Mouse (Mus musculus) testis, adult 2 months (tissue): Measurements from ENCODE around the gene Slc22a8.

ENCODE experiments used
- CTCF ChIP-seq: fragments of 200-500 bp; IDR thresholded peaks from 2 replicates; pipeline ENCODE4 v1.5.1; 2012; ENCODE audit warnings: low read depth, mild to moderate bottlenecking, inconsistent platforms, low read length, moderate library complexity; ENCODE audit not compliant: control insufficient read depth, insufficient read depth, insufficient replicate concordance
- POLR2A ChIP-seq: fragments of 200-500 bp; IDR thresholded peaks from 2 replicates; pipeline ENCODE4 v1.6.1; 2012; ENCODE audit warnings: low read depth, mild to moderate bottlenecking, inconsistent platforms, low read length, moderate library complexity; ENCODE audit not compliant: control insufficient read depth

DNA sequence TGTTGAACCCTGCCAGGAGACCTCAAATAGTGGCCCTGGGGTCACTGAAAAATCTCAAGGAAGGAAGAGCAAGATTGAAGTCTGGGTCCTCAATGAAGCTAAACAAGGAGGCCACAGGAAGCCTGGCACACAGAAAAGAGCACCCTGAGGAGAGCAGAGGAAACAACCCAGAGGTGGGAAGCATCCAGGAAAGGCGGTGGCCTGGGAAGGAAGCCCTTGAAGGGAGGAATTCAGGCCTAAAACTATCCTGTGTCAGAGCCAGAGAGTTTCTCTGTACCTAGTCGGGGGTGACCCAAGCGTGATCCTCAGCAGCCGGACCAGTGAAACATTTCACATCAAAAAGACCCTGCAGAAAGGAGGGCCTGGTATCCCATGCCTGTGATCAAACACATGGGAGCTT lies 65.3 kb downstream of the Slc22a8 start:
- no peak for TF ChIP-seq CTCF
- TF ChIP-seq POLR2A, result no peak
